Mouse (Mus musculus) forebrain, embryonic 11.5 days (tissue): ENCODE measurements around the gene Frg2f1. TPM values are rescaled to one million over a fixed set of nuclear protein-coding genes. Genes with fewer than 3 reads are reported as not detected.

Experiments
- ATAC-seq: fragments of 200-750 bp; cut with Nextera tagmentation; replicated peaks from 2 replicates; pipeline ENCODE4 v1.8.0; 2017; ENCODE audit warnings: moderate TSS enrichment; ENCODE audit not compliant: low FRiP score
- DNase-seq: peaks from one replicate; pipeline ENCODE4 v3.0.0-alpha.2; 2017; ENCODE audit warnings: low spot score
- H3K27ac ChIP-seq: fragments of 300-500 bp; sonication (generic); 2 replicates; pipeline ENCODE4 v1.5.1; 2014; ENCODE audit warnings: low read depth, low read length
- H3K27me3 ChIP-seq: fragments of 300-500 bp; sonication (generic); 2 replicates; pipeline ENCODE4 v1.6.1; 2014; ENCODE audit warnings: mild to moderate bottlenecking, low read length, mixed read lengths; ENCODE audit not compliant: control insufficient read depth, insufficient read depth
- H3K36me3 ChIP-seq: fragments of 300-500 bp; sonication (generic); 2 replicates; pipeline ENCODE4 v1.6.1; 2014; ENCODE audit warnings: mild to moderate bottlenecking, low read length, moderate library complexity, mixed read lengths; ENCODE audit not compliant: control insufficient read depth, insufficient read depth
- H3K4me1 ChIP-seq: fragments of 300-500 bp; sonication (generic); replicated peaks from 2 replicates; pipeline ENCODE4 v1.6.1; 2014; ENCODE audit warnings: low read length, mixed read lengths; ENCODE audit not compliant: control insufficient read depth, insufficient read depth
- H3K4me2 ChIP-seq: fragments of 300-500 bp; sonication (generic); 2 replicates; pipeline ENCODE4 v1.6.1; 2014; ENCODE audit warnings: low read depth, mild to moderate bottlenecking, low read length, moderate library complexity, mixed read lengths; ENCODE audit not compliant: severe bottlenecking
- H3K4me3 ChIP-seq: fragments of 300-500 bp; sonication (generic); 2 replicates; pipeline ENCODE4 v1.5.1; 2014; ENCODE audit warnings: low read depth, low read length
- H3K9ac ChIP-seq: fragments of 300-500 bp; sonication (generic); 2 replicates; pipeline ENCODE4 v1.6.1; 2014; ENCODE audit warnings: low read length
- H3K9me3 ChIP-seq: fragments of 300-500 bp; sonication (generic); 2 replicates; pipeline ENCODE4 v1.6.1; 2016; ENCODE audit warnings: low read length, mixed read lengths; ENCODE audit not compliant: control insufficient read depth
- WGBS: fragments of 180-500 bp; shearing (Covaris S2); extraction: QIAGEN DNeasy Blood & Tissue Kit; methylation state at CpG from one replicate; pipeline ENCODE4 v1.1.7; 2014; 5-methylcytosine and 5-hydroxymethylcytosine counted together
- polyA plus RNA-seq: library from polyadenylated mRNA; unstranded; fragments of >200 nt; fragmentation: Nextera tagmentation; extraction: Ambion mirVana; gene quantifications from 2 replicates; pipeline ENCODE4 v1.2.1, GENCODE M21; 2014

Frg2f1 gene
- polyA plus RNA-seq, 1 experiment from 2014 or later: 3.4 TPM

DNA sequence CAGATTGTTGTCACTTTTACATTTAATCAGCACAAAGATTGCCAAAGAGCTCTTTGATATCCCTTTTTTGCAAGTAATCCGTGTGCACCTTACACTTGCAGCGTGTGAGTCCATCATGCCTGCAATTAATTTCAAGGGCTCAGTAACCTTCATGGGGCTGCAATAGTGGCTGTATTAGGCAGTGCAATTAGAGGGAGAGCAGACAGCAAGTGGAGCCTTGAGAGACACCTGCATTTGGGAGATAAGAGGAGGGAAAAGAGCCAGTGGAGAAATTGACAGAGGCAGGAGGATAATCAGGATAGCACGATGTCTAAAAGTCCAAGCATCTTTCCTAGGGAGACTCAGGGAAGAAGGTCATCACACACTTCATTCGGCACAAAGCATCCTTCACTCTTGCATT lies 15.8 kb downstream of the Frg2f1 start:
- no peak overlapping the region for H3K4me2 ChIP-seq
- no peak overlapping the region for H3K9ac ChIP-seq
- H3K27me3 ChIP-seq: no peaks in the 10 kb centered on the region
- no peak for ATAC-seq
- H3K36me3 ChIP-seq: no peaks in the 10 kb centered on the region
- H3K9me3 ChIP-seq: no peaks in the 10 kb centered on the region
- no peaks in the 10 kb centered on the region for H3K4me1 ChIP-seq
- no peak overlapping the region for H3K27ac ChIP-seq
- DNase-seq: no peak
- no peak overlapping the region for H3K4me3 ChIP-seq
- 80% methylated on average over 4 of the region's 4 CpGs for WGBS

DNA sequence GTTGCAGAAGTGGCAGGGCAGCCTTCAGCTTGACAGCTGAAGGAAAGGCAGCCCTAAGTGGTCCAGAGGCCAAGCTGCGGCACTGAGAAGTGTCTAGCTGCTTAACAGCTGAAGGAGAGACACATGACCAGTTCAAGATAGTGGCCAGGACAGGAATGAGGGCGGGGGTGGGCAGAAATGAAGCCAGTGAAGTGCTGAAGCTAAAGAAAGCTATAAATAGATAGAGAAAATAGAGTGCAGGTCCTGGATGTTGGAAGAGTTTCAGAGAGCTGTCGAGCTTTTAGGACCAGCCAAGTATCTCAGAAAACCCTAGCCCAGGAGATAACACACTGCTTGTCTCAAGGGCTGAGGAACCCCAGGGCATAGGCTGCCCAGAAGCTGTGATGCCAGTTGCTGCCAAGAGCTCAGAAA lies 26.6 kb downstream of the Frg2f1 start:
- H3K4me3 ChIP-seq: no peak overlapping the region
- no peaks in the 10 kb centered on the region for H3K9me3 ChIP-seq
- H3K4me1 ChIP-seq: no peaks in the 10 kb centered on the region
- 75% methylated on average over 3 of the region's 3 CpGs for WGBS
- H3K27ac ChIP-seq: no peak overlapping the region
- ATAC-seq (no peak), DNase-seq (no peak)
- no peaks in the 10 kb centered on the region for H3K36me3 ChIP-seq
- no peak overlapping the region for H3K4me2 ChIP-seq
- no peak overlapping the region for H3K9ac ChIP-seq
- H3K27me3 ChIP-seq: no peaks in the 10 kb centered on the region

DNA sequence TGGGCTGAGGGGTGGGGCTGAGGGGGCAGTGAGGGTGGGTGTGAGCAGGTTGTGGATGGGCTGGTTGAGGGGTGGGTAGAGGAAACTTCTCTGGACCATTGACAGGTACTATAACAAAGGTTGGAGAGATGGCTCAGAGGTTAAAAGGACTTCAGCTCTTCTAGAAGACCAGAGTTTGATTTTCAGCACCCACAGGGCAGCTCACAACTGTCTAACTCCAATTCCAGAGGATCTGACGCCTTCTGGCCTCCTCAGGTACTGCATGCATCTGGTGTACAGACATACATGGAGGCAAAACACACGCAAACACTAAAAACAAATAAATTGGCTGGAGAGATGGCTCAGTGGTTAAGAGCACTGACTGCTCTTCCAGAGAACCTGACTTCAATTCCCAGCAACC lies 27.7 kb downstream of the Frg2f1 start:
- DNase-seq: no peak
- no peak overlapping the region for H3K9ac ChIP-seq
- H3K4me2 ChIP-seq: no peak overlapping the region
- H3K27ac ChIP-seq: no peak overlapping the region
- ATAC-seq: no peak
- whole genome bisulfite sequencing: 68% methylated on average over 2 of the region's 2 CpGs
- no peaks in the 10 kb centered on the region for H3K9me3 ChIP-seq
- no peaks in the 10 kb centered on the region for H3K27me3 ChIP-seq
- H3K4me3 ChIP-seq: no peak overlapping the region
- H3K4me1 ChIP-seq: no peaks in the 10 kb centered on the region
- H3K36me3 ChIP-seq: no peaks in the 10 kb centered on the region

DNA sequence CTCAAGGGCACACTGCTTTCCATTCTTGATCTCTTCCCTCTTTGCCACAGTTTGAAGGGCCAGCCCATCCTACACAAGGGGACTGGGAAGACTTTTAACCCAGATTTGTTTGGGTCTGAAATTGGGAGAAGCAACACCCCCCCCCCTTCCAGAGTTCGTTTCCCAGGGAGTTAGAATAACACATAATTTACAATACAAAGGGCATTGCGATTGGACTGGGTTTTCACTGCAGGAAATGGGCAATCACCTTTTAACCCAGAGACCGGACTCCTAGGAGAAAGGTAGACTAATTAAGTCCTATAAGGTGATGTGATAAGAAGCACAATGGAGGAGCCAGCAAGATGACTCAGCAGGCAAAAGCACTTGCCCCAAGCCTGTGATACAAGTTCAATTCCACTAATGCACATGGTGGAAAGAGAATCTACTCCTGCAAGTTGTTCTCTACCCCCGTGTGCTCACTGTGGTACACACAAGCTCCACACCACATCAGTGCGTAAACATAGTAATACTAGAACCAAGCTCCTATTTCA lies 40.9 kb downstream of the Frg2f1 start:
- Histone ChIP-seq H3K9ac (no peak overlapping the region), H3K4me1 (no peaks in the 10 kb centered on the region), H3K9me3 (no peaks in the 10 kb centered on the region), H3K4me3 (no peak overlapping the region), H3K27me3 (no peaks in the 10 kb centered on the region; the same call in 1 of the 2 replicates), H3K4me2 (no peak overlapping the region), H3K27ac (no peak overlapping the region), H3K36me3 (no peaks in the 10 kb centered on the region)
- no peak for ATAC-seq
- 66% methylated on average over 5 of the region's 5 CpGs for WGBS
- no peak for DNase-seq

DNA sequence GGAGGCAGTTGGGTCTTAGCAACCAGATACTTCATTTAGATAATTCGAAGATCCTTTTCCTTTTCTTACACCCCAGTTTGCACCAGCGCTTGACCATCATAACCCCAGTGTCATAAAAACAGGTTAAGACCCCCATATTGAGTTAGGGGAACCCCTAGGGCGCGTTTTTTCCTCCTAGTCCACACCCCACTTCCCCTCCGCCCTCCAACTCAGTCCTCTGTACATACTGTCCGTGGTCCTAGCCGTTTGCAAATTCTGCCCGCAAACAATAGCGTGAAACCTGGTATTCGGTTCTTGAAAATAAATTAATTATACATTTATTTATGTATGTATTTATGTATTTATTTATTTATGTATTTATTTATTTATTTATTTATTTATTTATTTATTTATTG lies 46.4 kb downstream of the Frg2f1 start:
- ATAC-seq (peak; percentile 58; the same call in 1 of the 2 replicates), DNase-seq (no peak)
- H3K9me3 ChIP-seq: no peaks in the 10 kb centered on the region
- H3K27ac ChIP-seq: no peak overlapping the region
- WGBS: 36% methylated on average over 10 of the region's 10 CpGs
- H3K9ac ChIP-seq: peak overlapping the region; percentile 64
- no peaks in the 10 kb centered on the region for H3K36me3 ChIP-seq
- peak overlapping the region; percentile 92 for H3K4me2 ChIP-seq
- H3K4me3 ChIP-seq: peak overlapping the region; percentile 54
- peaks cover 3% of the 10 kb centered on the region; the same call in 1 of the 2 replicates for H3K27me3 ChIP-seq
- peaks cover 5% of the 10 kb centered on the region for H3K4me1 ChIP-seq

DNA sequence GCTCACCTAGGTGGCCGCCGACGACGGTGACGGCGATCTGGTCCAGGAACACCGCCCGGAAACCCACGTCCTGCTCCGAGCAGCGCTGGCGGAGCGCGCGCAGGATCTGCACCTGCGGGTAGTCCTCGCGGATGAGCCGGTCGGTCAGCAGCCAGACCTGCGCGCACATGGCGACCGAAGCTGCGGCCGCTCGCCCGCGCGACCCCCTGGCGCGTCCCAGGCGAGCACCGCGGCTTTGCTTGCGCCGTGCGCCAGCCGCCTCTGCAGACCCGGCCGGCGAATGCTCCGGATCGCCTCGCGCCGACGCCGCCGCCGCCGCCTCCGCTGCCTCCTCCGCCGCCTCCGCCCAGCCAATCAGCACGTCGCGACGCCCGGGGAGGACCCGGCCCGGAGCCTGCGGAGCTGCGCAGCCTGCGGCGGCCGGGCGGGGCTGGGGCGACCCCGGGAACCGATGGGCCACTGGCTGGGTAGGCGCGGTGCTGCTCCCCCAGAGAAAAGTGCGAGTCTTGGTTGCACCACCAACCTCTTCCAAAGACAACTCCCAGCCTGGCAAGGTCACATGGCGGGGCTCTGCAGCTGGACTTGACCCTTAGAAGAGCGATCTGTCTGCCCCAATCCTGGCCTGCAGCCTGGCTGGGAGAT lies 46.9 kb downstream of the Frg2f1 start, which contains the start of gene Rimkla:
Rimkla (minus strand) TSS at position 338 of the 642 bp plus-strand sequence.
- Histone ChIP-seq H3K9ac (peak within 1 kb of the TSS; percentile 64), H3K9me3 (no peaks in the 10 kb centered on the region), H3K27ac (no peak within 1 kb of the TSS), H3K36me3 (no peaks in the 10 kb centered on the region), H3K27me3 (peaks cover 3% of the 10 kb centered on the region; the same call in 1 of the 2 replicates), H3K4me1 (peaks cover 5% of the 10 kb centered on the region), H3K4me2 (peak within 1 kb of the TSS; percentile 92), H3K4me3 (peak within 1 kb of the TSS; percentile 54)
- ATAC-seq: peak; percentile 91
- DNase-seq: peak; percentile 90
- WGBS: under 1% methylated on average over 70 of the region's 77 CpGs

DNA sequence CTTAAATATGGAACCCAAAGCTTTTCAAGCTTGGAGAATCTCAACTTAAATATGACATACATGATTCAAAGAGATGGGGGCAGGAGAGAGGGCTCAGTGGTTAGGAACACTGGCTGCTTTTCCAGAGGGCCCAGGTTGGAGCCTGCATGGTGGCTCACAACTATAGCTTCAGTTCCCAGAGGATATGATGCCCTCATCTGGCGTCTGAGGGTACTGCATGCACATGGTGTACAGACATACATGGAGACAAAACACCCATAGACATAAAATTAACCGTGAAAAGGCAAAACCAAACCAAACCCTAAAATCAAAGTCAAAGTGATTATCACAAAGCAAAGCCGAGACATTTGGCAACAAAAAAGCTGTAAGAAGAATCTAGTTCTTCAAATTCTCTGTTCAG lies 48.5 kb downstream of the Frg2f1 start:
- Histone ChIP-seq H3K4me3 (no peak overlapping the region), H3K9ac (no peak overlapping the region), H3K4me1 (peaks cover 5% of the 10 kb centered on the region), H3K4me2 (no peak overlapping the region), H3K27me3 (peaks cover 3% of the 10 kb centered on the region; the same call in 1 of the 2 replicates), H3K27ac (no peak overlapping the region), H3K36me3 (no peaks in the 10 kb centered on the region), H3K9me3 (no peaks in the 10 kb centered on the region)
- ATAC-seq (no peak), DNase-seq (peak; percentile 57)
- 77% methylated on average over 3 of the region's 3 CpGs for WGBS

DNA sequence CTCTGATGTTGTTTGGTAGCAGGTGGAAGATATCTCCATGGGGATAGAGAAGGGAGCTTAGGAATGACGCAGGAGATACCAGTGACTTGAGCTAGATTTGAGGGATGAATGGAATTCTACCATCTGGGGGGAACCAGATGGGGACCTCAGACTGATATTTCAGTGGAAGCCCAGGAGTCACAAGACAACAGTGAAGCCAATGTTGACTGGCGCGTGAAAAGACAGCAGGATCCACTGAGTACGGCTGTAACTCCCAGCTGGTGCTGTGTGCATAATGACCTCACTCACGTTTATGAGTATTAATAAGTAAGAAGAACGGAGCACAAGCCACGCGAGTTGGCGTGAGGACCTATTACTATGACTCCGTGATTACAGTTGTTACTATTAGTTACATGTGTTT lies 49.7 kb downstream of the Frg2f1 start:
- Histone ChIP-seq H3K36me3 (no peaks in the 10 kb centered on the region), H3K4me1 (peaks cover 5% of the 10 kb centered on the region), H3K9me3 (no peaks in the 10 kb centered on the region), H3K27me3 (peaks cover 3% of the 10 kb centered on the region; the same call in 1 of the 2 replicates), H3K27ac (no peak overlapping the region), H3K9ac (no peak overlapping the region), H3K4me3 (no peak overlapping the region), H3K4me2 (no peak overlapping the region)
- DNase-seq: no peak
- ATAC-seq: no peak
- 94% methylated on average over 10 of the region's 10 CpGs for WGBS

DNA sequence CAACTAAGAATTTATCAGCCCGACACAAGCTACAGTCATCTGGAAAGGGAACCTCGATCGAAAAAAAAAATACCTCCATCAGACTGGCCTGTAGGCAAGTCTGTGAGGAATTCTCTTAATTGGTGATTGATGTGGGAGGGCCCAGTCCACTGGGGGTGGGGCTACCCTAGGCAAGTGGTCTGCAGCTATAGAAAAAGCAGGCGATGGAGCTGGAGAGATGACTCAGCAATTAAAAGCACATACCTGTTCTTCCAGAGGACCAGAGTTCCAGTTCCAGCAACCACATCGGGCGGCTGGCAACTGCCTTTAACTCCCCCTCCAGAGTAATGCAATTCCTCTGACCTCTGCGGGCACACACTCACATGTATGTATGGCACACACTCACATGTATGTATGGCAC lies 54.4 kb downstream of the Frg2f1 start:
- WGBS: 82% methylated on average over 7 of the region's 7 CpGs
- H3K4me1 ChIP-seq: no peaks in the 10 kb centered on the region
- no peak for ATAC-seq
- DNase-seq: no peak
- H3K27ac ChIP-seq: no peak overlapping the region
- no peak overlapping the region for H3K9ac ChIP-seq
- no peak overlapping the region for H3K4me2 ChIP-seq
- no peaks in the 10 kb centered on the region for H3K27me3 ChIP-seq
- no peaks in the 10 kb centered on the region for H3K9me3 ChIP-seq
- no peak overlapping the region for H3K4me3 ChIP-seq
- H3K36me3 ChIP-seq: no peaks in the 10 kb centered on the region
